Mouse (Mus musculus) ES-E14 (cell line): ENCODE results near the gene Fam169b. TPM values are rescaled to one million over a fixed set of nuclear protein-coding genes. Genes with fewer than 3 reads are reported as not detected.

Experiments used
- DNase-seq: peaks from one replicate; pipeline ENCODE4 v3.0.0-alpha.2; 2013; ENCODE audit warnings: low read depth, low spot score
- H3K27ac ChIP-seq: 2 replicates; pipeline ENCODE4 v1.5.1; 2012; ENCODE audit warnings: low read depth, mild to moderate bottlenecking, low read length, moderate library complexity, mixed read lengths; ENCODE audit not compliant: poor library complexity, insufficient read depth, severe bottlenecking
- H3K36me3 ChIP-seq: 2 replicates; pipeline ENCODE4 v1.6.1; 2012; ENCODE audit warnings: mild to moderate bottlenecking, low read length, moderate library complexity, mixed read lengths; ENCODE audit not compliant: control insufficient read depth, poor library complexity, insufficient read depth, severe bottlenecking
- H3K4me1 ChIP-seq, 2 experiments: fragments of 150-350 bp in 1 of 2; sonication (generic) in 1 of 2; 2 replicates each; pipeline ENCODE4 v1.6.1; 2012; ENCODE audit warnings: low read length in 2 of 2, mild to moderate bottlenecking in 1 of 2, mixed read lengths in 1 of 2; ENCODE audit not compliant: control insufficient read depth in 2 of 2, insufficient read depth in 2 of 2, poor library complexity in 1 of 2
- H3K4me3 ChIP-seq, 2 experiments: fragments of 150-350 bp in 1 of 2; sonication (generic) in 1 of 2; 2 replicates each; pipeline ENCODE4 v1.5.1; 2012; ENCODE audit warnings: low read length in 2 of 2, low read depth in 1 of 2, mild to moderate bottlenecking in 1 of 2, mixed read lengths in 1 of 2; ENCODE audit not compliant: insufficient read depth in 1 of 2, poor library complexity in 1 of 2, severe bottlenecking in 1 of 2
- H3K9ac ChIP-seq: 2 replicates; pipeline ENCODE4 v1.6.1; 2012; ENCODE audit warnings: low read depth, mild to moderate bottlenecking, low read length, mixed read lengths; ENCODE audit not compliant: poor library complexity, insufficient read depth, severe bottlenecking
- H3K9me3 ChIP-seq: fragments of 150-350 bp; sonication (generic); 2 replicates; pipeline ENCODE4 v1.6.1; 2012; ENCODE audit warnings: low read depth, mild to moderate bottlenecking, low read length; ENCODE audit not compliant: control insufficient read depth, insufficient read depth
- CHD2 ChIP-seq: IDR thresholded peaks from 2 replicates; pipeline ENCODE4 v1.6.1; 2014; ENCODE audit warnings: mild to moderate bottlenecking, low read depth, low read length, inconsistent platforms
- HCFC1 ChIP-seq: IDR thresholded peaks from 2 replicates; pipeline ENCODE4 v1.6.1; 2012; ENCODE audit warnings: low read length, inconsistent platforms, borderline replicate concordance; ENCODE audit not compliant: insufficient read depth
- MAFK ChIP-seq: IDR thresholded peaks from 2 replicates; pipeline ENCODE4 v1.6.1; 2014; ENCODE audit warnings: mild to moderate bottlenecking, low read depth, low read length, inconsistent platforms; ENCODE audit not compliant: insufficient read depth
- ZC3H11A ChIP-seq: IDR thresholded peaks from 2 replicates; pipeline ENCODE4 v1.6.1; 2012; ENCODE audit warnings: low read depth, mild to moderate bottlenecking, inconsistent platforms, low read length, borderline replicate concordance
- ZNF384 ChIP-seq: IDR thresholded peaks from 2 replicates; pipeline ENCODE4 v1.6.1; 2012; ENCODE audit warnings: low read depth, low read length, inconsistent platforms
- in situ Hi-C, 2 experiments: fragments of 600-800 bp; cut with MboI; formaldehyde crosslinking; loops; one replicate each; pipeline ENCODE4 v1.15.1; 2025; ENCODE audit warnings: low sequenced_read_pairs in 2 of 2, inconsistent platforms in 1 of 2; ENCODE audit not compliant: unreplicated experiment in 2 of 2
- total RNA-seq: library from RNA; depleted of rRNA; stranded (reverse); fragments of 300-350 nt; gene quantifications from 2 replicates; pipeline ENCODE4 v1.2.3, GENCODE M21; 2012

Fam169b gene
- total RNA-seq, 1 experiment: 5.7 TPM

- no peak for DNase-seq
Observed at GRCm38 (mm10) chr7:68329000-68329399, 55.4 kb downstream of the Fam169b start.

GRCm38 (mm10) chr7:68332799-68333198, 59.2 kb downstream of the Fam169b start:
- in situ Hi-C loops: no loop called here
- H3K9ac ChIP-seq: no peak overlapping the region
- H3K27ac ChIP-seq: no peak overlapping the region
- TF ChIP-seq HCFC1 (no peak), CHD2 (no peak), ZC3H11A (no peak), MAFK (no peak)
- no peak for DNase-seq
- H3K4me3 ChIP-seq: no peak overlapping the region
- no peaks in the 10 kb centered on the region for H3K36me3 ChIP-seq
- no peaks in the 10 kb centered on the region for H3K4me1 ChIP-seq
- no peaks in the 10 kb centered on the region for H3K9me3 ChIP-seq

More at GRCm38 (mm10) chr7:68329000-68329399, 55.4 kb downstream of the Fam169b start:
- no peak overlapping the region for H3K9ac ChIP-seq
- in situ Hi-C loops: no loop called here
- no peaks in the 10 kb centered on the region for H3K9me3 ChIP-seq
- no peaks in the 10 kb centered on the region for H3K4me1 ChIP-seq
- H3K27ac ChIP-seq: no peak overlapping the region
- no peak for TF ChIP-seq MAFK
- no peak overlapping the region for H3K4me3 ChIP-seq
- no peaks in the 10 kb centered on the region for H3K36me3 ChIP-seq

- no peak for DNase-seq
- H3K36me3 ChIP-seq: no peaks in the 10 kb centered on the region
- no peak overlapping the region for H3K4me3 ChIP-seq
Observed at GRCm38 (mm10) chr7:68337080-68337781, 63.6 kb downstream of the Fam169b start.

GRCm38 (mm10) chr7:68338680-68339079, 65.0 kb downstream of the Fam169b start:
- TF ChIP-seq CHD2: no peak
- TF ChIP-seq ZNF384: no peak
- no peak for TF ChIP-seq MAFK
- no peak for TF ChIP-seq HCFC1
- TF ChIP-seq ZC3H11A: no peak
- H3K27ac ChIP-seq: no peak overlapping the region
- DNase-seq: no peak
- H3K4me3 ChIP-seq: no peak overlapping the region
- no peaks in the 10 kb centered on the region for H3K36me3 ChIP-seq
- no peak overlapping the region for H3K9ac ChIP-seq
- no peaks in the 10 kb centered on the region for H3K9me3 ChIP-seq
- in situ Hi-C loops: no loop called here
- no peaks in the 10 kb centered on the region for H3K4me1 ChIP-seq

More at GRCm38 (mm10) chr7:68337080-68337781, 63.6 kb downstream of the Fam169b start:
- H3K27ac ChIP-seq: no peak overlapping the region
- no peak overlapping the region for H3K9ac ChIP-seq
- in situ Hi-C loops: no loop called here
- H3K4me1 ChIP-seq: no peaks in the 10 kb centered on the region
- TF ChIP-seq ZC3H11A: no peak
- no peak for TF ChIP-seq MAFK
- TF ChIP-seq ZNF384: no peak
- no peak for TF ChIP-seq CHD2
- TF ChIP-seq HCFC1: no peak
- H3K9me3 ChIP-seq: no peaks in the 10 kb centered on the region

GRCm38 (mm10) chr7:68344561-68344960, 70.9 kb downstream of the Fam169b start:
- Histone ChIP-seq H3K9me3 (no peaks in the 10 kb centered on the region), H3K4me3 (no peak overlapping the region), H3K27ac (no peak overlapping the region), H3K9ac (no peak overlapping the region), H3K4me1 (no peaks in the 10 kb centered on the region), H3K36me3 (no peaks in the 10 kb centered on the region)
- TF ChIP-seq MAFK (no peak), ZC3H11A (no peak), HCFC1 (no peak), ZNF384 (peak; percentile 83)
- in situ Hi-C loops: no loop called here
- DNase-seq: no peak
